ENCODE assay signal across 7 mouse cellular contexts in the genomic region with DNA sequence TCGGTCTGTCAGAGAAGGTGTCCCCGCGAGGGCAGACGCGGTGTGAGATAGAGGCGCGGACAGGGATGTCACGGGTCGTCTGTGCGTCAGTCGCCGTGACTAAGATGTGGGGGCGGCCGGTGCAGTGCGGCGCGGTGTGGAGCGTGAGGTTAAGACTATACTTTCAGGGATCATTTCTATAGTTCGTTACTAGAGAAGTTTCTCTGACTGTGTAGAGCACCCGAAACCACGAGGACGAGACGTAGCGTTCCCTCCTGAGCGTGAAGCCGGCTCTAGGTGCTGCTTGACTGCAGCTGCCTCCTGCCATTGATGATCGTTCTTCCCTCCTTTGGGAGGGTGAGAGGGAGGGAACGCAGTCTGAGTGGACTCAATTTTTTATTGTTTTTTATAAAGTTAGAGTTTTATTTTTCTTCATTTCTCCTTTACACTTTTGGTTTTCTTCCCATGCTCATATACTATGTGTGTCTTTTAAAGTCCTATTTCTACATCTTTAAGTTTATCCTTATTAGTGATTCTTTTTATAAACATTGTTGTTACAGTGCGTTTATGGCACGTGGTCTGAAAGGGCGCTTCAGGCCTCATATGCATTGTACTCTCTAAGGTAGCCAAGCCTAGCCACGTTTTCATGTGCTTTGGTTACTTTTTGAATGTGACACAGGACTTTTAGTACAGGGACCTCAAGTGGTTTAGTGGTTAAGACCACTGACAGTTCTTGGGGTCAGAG. TPM values are rescaled to one million over a fixed set of nuclear protein-coding genes. Genes with fewer than 3 reads are reported as not detected.
DNase-seq lines count a peak whose midpoint lies in the region; ATAC-seq lines count a peak whose summit lies in the region.
"Not testable (repeated sequence)": the region's sequence is repeated elsewhere in the genome, so short reads cannot be mapped to it uniquely, and the experiment has no call there.

No protein-coding gene starts in this region.

- intact Hi-C loops in left cerebral cortex, postnatal 36 days (cut with DNase I), result loop anchor here (2.0 kb wide), 1 partner anchor 26 kb away; no protein-coding TSS in a partner anchor

- H3K27me3 ChIP-seq in intestine, embryonic 15.5 days (replicated peaks), result not testable (repeated sequence)

- H3K36me3 ChIP-seq in intestine, embryonic 15.5 days, result not testable (repeated sequence)

- H3K9me3 ChIP-seq in intestine, embryonic 15.5 days, result not testable (repeated sequence)

- not testable (repeated sequence) for H3K9ac ChIP-seq in intestine, embryonic 15.5 days

- peak overlapping the region; percentile 41 for H3K27ac ChIP-seq in intestine, embryonic 15.5 days

- not testable (repeated sequence) for H3K4me1 ChIP-seq in intestine, embryonic 15.5 days (replicated peaks)

- not testable (repeated sequence) for H3K4me3 ChIP-seq in intestine, embryonic 15.5 days (replicated peaks)

- not testable (repeated sequence) for H3K4me2 ChIP-seq in intestine, embryonic 15.5 days (replicated peaks)

- peak; percentile 81 for ATAC-seq in granulocyte monocyte progenitor cell, adult 5-6 weeks (replicated peaks; ENCODE audit: poor library complexity, severe bottlenecking)
- peak; percentile 96 for ATAC-seq in intestine, embryonic 15.5 days
- peak; percentile 77 for ATAC-seq in megakaryocyte progenitor cell, adult 5-6 weeks (replicated peaks; ENCODE audit: poor library complexity)

- WGBS in intestine, embryonic 15.5 days, result under 1% methylated on average over 6 of the region's 32 CpGs

- peak; percentile 58 for DNase-seq in adipocyte (ENCODE audit: low spot score)
- peak; percentile 72 for DNase-seq in embryo, embryonic 11.5 days (ENCODE audit: low read depth, low spot score)
- DNase-seq in left cerebral cortex, postnatal 36 days (ENCODE audit: low spot score in 2 of 2), result peak; percentile 25 to 26
- DNase-seq in right cerebral cortex, adult 18-20 months, result peak; percentile 49

RNA-seq across cellular contexts. Expression of a gene that starts 43.8 kb away (rescaled TPM):
- total RNA-seq in granulocyte monocyte progenitor cell, adult 5-6 weeks (2014; fragmentation: Nextera tagmentation), result not detected in 2 replicates
- total RNA-seq in granulocyte monocyte progenitor cell, adult 5-6 weeks (2017), result not detected in 2 replicates
- polyA plus RNA-seq in intestine, embryonic 15.5 days (2015; fragmentation: Nextera tagmentation; extraction: Ambion mirVana), result 0.37 and 0.96 TPM in 2 replicates
- total RNA-seq in left cerebral cortex, postnatal 36 days (2021), result under 1 TPM; 0.10 to 0.68 TPM
- 0.07 and 2.4 TPM in 2 replicates for total RNA-seq in megakaryocyte progenitor cell, adult 5-6 weeks (2015)
- total RNA-seq in megakaryocyte progenitor cell, adult 5-6 weeks (2017), result 0.27 and 0.29 TPM in 2 replicates

RNA-seq across cellular contexts. Expression of a gene that starts 43.9 kb away (rescaled TPM):
- total RNA-seq in granulocyte monocyte progenitor cell, adult 5-6 weeks (2014; fragmentation: Nextera tagmentation), result 1.8 and 6.5 TPM in 2 replicates
- total RNA-seq in granulocyte monocyte progenitor cell, adult 5-6 weeks (2017), result 6.3 and 7.8 TPM in 2 replicates
- 6.3 and 7.0 TPM in 2 replicates for polyA plus RNA-seq in intestine, embryonic 15.5 days (2015; fragmentation: Nextera tagmentation; extraction: Ambion mirVana)
- total RNA-seq in left cerebral cortex, postnatal 36 days (2021), result 1 to 10 TPM; 3.5 to 4.4 TPM
- total RNA-seq in megakaryocyte progenitor cell, adult 5-6 weeks (2015), result 2.5 and 4.9 TPM in 2 replicates
- 5.4 and 8.0 TPM in 2 replicates for total RNA-seq in megakaryocyte progenitor cell, adult 5-6 weeks (2017)
